Mouse (Mus musculus) liver, postnatal 0 days (tissue): ENCODE measurements at regions not wholly inside any gene's neighbourhood (a gene's known extent, or its start where the extent isn't known, plus 50 kb on each side); places are given as distances from the start of the nearest gene placed in this dataset.

ENCODE experiments used
- ATAC-seq: fragments of 200-750 bp; cut with Nextera tagmentation; 2 replicates; pipeline ENCODE4 v1.8.0; 2017; ENCODE audit warnings: mild to moderate bottlenecking, moderate library complexity
- DNase-seq: peaks from one replicate; pipeline ENCODE4 v3.0.0-alpha.2; 2016
- H3K27ac ChIP-seq: fragments of 300-500 bp; sonication (generic); 2 replicates; pipeline ENCODE4 v1.5.1; 2014; ENCODE audit warnings: antibody characterized with exemption, moderate library complexity, mild to moderate bottlenecking, low read depth
- H3K27me3 ChIP-seq: fragments of 300-500 bp; sonication (generic); 2 replicates; pipeline ENCODE4 v1.6.1; 2014; ENCODE audit warnings: low read length, control low read depth, mixed read lengths; ENCODE audit not compliant: insufficient read depth
- H3K36me3 ChIP-seq: fragments of 300-500 bp; sonication (generic); replicated peaks from 2 replicates; pipeline ENCODE4 v1.6.1; 2014; ENCODE audit warnings: mild to moderate bottlenecking, control low read depth, low read length, moderate library complexity, mixed read lengths; ENCODE audit not compliant: insufficient read depth
- H3K4me1 ChIP-seq: fragments of 300-500 bp; sonication (generic); 2 replicates; pipeline ENCODE4 v1.6.1; 2014; ENCODE audit warnings: antibody characterized with exemption, mild to moderate bottlenecking, control low read depth; ENCODE audit not compliant: insufficient read depth
- H3K4me2 ChIP-seq: fragments of 300-500 bp; sonication (generic); 2 replicates; pipeline ENCODE4 v1.6.1; 2014; ENCODE audit warnings: low read depth, mild to moderate bottlenecking, low read length, moderate library complexity, mixed read lengths
- H3K4me3 ChIP-seq: fragments of 300-500 bp; sonication (generic); 2 replicates; pipeline ENCODE4 v1.5.1; 2014; ENCODE audit warnings: low read depth, low read length
- H3K9ac ChIP-seq: fragments of 300-500 bp; sonication (generic); replicated peaks from 2 replicates; pipeline ENCODE4 v1.6.1; 2014; ENCODE audit warnings: mild to moderate bottlenecking, moderate library complexity
- H3K9me3 ChIP-seq: fragments of 300-500 bp; sonication (generic); 2 replicates; pipeline ENCODE4 v1.6.1; 2016; ENCODE audit warnings: mild to moderate bottlenecking, control low read depth, low read length, mixed read lengths
- CTCF ChIP-seq: sonication (generic); IDR thresholded peaks from 2 replicates; pipeline ENCODE4 v1.5.1; 2016; ENCODE audit warnings: antibody characterized with exemption, low read depth
- EP300 ChIP-seq: IDR thresholded peaks from 2 replicates; pipeline ENCODE4 v1.6.1; 2016; ENCODE audit warnings: antibody characterized with exemption, low read depth, mild to moderate bottlenecking
- WGBS: fragments of 180-500 bp; shearing (Covaris S2); extraction: QIAGEN DNeasy Blood & Tissue Kit; methylation state at CpG from one replicate; pipeline ENCODE4 v1.1.7; 2014; ENCODE audit not compliant: insufficient replicate concordance; 5-methylcytosine and 5-hydroxymethylcytosine counted together

DNA sequence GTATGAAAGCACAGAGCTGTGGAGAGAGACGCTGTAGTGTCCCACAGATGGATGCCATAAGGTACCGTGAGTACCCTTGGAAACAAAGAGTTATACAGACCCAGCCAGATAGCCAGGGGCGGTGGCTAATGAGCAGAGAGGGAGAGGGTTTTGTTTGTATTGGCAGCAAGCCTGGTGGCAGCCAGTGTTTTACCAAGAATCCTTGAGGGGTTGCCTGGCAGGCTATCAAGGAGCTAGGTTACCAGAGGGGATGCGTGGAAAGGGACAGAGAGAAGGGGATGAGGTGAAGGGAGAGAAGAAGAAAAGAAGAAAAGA is 262.7 kb downstream of the Matn1 start:
- 76% methylated on average over 4 of the region's 4 CpGs for WGBS
- no peak overlapping the region for H3K27ac ChIP-seq
- no peaks in the 10 kb centered on the region for H3K27me3 ChIP-seq
- DNase-seq (no peak), ATAC-seq (no peak)
- peaks cover 3% of the 10 kb centered on the region; the same call in 1 of the 2 replicates for H3K9me3 ChIP-seq
- no peak overlapping the region for H3K4me2 ChIP-seq
- no peak overlapping the region for H3K4me3 ChIP-seq
- TF ChIP-seq CTCF: no peak
- TF ChIP-seq EP300: no peak
- H3K9ac ChIP-seq: no peak overlapping the region
- H3K36me3 ChIP-seq: no peaks in the 10 kb centered on the region
- no peaks in the 10 kb centered on the region for H3K4me1 ChIP-seq

DNA sequence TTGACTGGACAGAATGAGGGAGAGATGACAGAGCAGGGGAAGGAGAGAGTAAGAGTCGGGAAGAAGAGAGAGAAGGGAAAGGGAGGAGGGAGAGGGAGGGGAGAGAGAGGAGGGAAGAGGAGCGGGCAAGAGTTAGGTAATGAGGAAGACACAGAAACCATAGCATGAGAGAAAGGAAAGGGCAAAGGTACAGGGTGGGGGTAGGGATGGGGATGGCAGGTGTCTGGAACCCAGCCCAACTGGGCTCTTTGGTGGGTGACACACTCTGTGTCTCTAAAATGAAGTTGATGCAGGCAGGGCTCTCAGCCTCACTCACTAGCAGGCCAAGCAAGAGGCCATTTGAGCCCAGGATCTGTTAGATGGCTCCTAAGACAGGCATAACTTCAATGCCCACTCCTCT is 263.1 kb downstream of the Matn1 start:
- H3K27me3 ChIP-seq: no peaks in the 10 kb centered on the region
- ATAC-seq (no peak), DNase-seq (no peak)
- H3K9ac ChIP-seq: no peak overlapping the region
- TF ChIP-seq EP300 (no peak), CTCF (no peak)
- no peak overlapping the region for H3K4me3 ChIP-seq
- no peaks in the 10 kb centered on the region for H3K36me3 ChIP-seq
- no peak overlapping the region for H3K4me2 ChIP-seq
- H3K27ac ChIP-seq: no peak overlapping the region
- no peaks in the 10 kb centered on the region for H3K4me1 ChIP-seq
- peaks cover 3% of the 10 kb centered on the region; the same call in 1 of the 2 replicates for H3K9me3 ChIP-seq
- WGBS: 71% methylated on average over 2 of the region's 2 CpGs

DNA sequence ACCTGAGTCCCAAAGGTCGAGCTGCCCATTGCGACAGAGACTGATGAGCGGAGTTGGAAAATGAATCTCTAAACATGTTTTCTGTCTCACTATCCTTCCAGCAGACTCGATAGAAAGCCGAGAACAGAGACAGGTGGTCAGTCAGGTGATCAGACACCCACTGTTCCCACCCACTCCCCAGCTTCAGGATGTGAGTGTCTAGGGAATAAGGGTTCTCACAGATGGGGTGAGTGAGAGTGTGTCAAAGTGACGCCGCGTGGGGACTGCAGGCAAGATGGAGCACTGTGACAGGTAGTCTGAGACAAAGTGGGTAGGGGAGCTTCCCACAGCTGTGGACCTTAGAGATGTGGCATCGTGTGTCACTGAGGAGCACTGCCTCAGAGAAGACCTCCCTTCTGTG is 264.0 kb downstream of the Matn1 start:
- Histone ChIP-seq H3K36me3 (no peaks in the 10 kb centered on the region), H3K27ac (no peak overlapping the region), H3K4me3 (no peak overlapping the region), H3K9ac (no peak overlapping the region), H3K4me2 (no peak overlapping the region), H3K27me3 (no peaks in the 10 kb centered on the region), H3K4me1 (no peaks in the 10 kb centered on the region), H3K9me3 (peaks cover 3% of the 10 kb centered on the region; the same call in 1 of the 2 replicates)
- TF ChIP-seq EP300 (no peak), CTCF (no peak)
- 71% methylated on average over 9 of the region's 9 CpGs for WGBS
- ATAC-seq (no peak), DNase-seq (no peak)

DNA sequence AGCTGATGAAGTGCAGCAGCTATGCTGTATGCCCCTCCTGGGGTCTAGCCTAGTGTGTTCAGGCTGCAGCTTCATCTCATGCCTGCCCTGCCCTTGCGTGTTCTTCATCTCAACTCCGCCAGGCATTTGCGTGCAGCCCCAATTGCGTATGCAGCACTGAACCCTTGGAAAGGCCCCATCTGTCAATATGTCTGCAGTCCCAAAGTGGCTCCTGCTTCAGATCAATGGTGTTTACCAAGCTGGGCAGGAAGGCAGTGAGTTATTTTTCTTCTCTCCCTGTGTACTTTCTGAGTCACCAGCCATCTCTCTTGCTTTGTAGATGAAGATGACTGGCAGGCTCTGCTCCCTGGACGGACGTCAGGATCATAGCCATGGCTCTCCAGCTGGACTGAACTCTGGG is 264.5 kb downstream of the Matn1 start:
- Histone ChIP-seq H3K9me3 (peaks cover 3% of the 10 kb centered on the region; the same call in 1 of the 2 replicates), H3K9ac (no peak overlapping the region), H3K4me3 (no peak overlapping the region), H3K27me3 (no peaks in the 10 kb centered on the region), H3K4me1 (no peaks in the 10 kb centered on the region), H3K27ac (no peak overlapping the region), H3K36me3 (no peaks in the 10 kb centered on the region), H3K4me2 (no peak overlapping the region)
- TF ChIP-seq EP300 (no peak), CTCF (no peak)
- 70% methylated on average over 6 of the region's 6 CpGs for WGBS
- DNase-seq (no peak), ATAC-seq (no peak)

DNA sequence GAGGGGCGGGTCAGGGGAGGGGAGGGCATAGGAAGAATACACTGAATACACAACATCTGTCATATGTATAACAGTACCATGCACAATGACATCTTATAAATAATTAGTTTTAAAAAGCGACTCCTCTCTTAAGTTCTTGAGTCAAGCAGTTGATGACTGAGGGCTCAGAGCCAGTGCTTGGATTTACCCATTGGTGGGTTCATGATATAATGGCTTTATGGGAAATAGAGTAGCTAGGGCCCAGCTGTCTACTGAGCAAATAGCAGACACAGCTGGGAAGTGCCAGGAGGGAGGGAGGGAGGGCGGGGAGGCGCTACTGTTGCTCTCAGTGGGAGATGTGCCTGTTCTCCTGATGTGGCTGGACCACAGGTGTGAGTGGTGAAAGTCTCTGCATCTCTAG is 268.5 kb downstream of the Matn1 start:
- Histone ChIP-seq H3K9me3 (peaks cover 3% of the 10 kb centered on the region; the same call in 1 of the 2 replicates), H3K4me1 (no peaks in the 10 kb centered on the region), H3K4me3 (no peak overlapping the region), H3K36me3 (no peaks in the 10 kb centered on the region), H3K27ac (no peak overlapping the region), H3K27me3 (no peaks in the 10 kb centered on the region), H3K9ac (no peak overlapping the region), H3K4me2 (no peak overlapping the region)
- TF ChIP-seq EP300 (no peak), CTCF (no peak)
- DNase-seq (no peak), ATAC-seq (no peak)
- 57% methylated on average over 4 of the region's 4 CpGs for WGBS

DNA sequence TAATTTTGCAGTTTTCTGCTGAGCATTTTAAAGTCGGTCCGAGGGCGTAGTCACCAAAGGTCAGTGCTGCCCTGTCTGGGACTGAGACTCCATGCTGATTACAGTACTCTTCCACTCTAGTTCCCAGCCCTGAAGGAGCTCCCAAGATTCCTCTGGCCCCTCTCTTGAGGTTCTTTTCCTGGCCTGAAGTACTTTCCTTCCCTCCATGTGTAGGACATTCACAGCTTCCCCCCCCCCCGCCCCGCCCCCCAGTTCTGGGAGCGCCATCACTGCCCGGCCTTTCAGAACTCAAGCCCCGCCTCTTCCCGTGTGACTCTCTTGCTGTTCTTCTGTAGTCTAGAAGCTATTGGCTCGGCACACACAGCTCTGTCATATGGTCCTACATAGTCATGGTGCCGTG is 271.5 kb downstream of the Matn1 start:
- no peak for DNase-seq

DNA sequence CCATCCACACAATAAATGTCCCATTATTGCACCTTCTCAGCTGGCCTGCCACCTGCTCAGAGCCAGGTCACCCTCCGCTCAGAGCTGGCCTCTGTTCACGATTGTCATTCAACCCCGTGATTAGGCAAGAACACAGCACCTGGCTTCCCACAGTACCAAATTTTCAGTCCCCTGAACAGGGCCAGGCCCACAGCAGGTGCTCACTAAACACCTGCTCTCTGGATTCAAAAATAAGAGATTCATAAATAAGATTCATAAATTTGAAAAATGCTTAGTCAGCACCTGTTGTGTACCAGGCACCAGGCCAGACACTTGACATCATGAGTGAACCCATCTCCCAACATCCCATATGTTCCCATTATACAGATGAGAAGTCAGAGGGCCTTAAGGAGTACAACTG is 272.2 kb downstream of the Matn1 start:
- DNase-seq (no peak), ATAC-seq (no peak)
- TF ChIP-seq CTCF: no peak
- no peak for TF ChIP-seq EP300
- Histone ChIP-seq H3K4me1 (no peaks in the 10 kb centered on the region), H3K36me3 (no peaks in the 10 kb centered on the region), H3K9ac (no peak overlapping the region), H3K9me3 (no peaks in the 10 kb centered on the region), H3K4me3 (no peak overlapping the region), H3K4me2 (no peak overlapping the region), H3K27me3 (no peaks in the 10 kb centered on the region), H3K27ac (no peak overlapping the region)
- WGBS: 86% methylated on average over 3 of the region's 3 CpGs

More for the DNA sequence above, 271.5 kb downstream of the Matn1 start:
- no peaks in the 10 kb centered on the region for H3K36me3 ChIP-seq
- H3K27ac ChIP-seq: no peak overlapping the region
- no peak overlapping the region for H3K4me2 ChIP-seq
- peaks cover 3% of the 10 kb centered on the region; the same call in 1 of the 2 replicates for H3K9me3 ChIP-seq
- no peak overlapping the region for H3K9ac ChIP-seq
- TF ChIP-seq EP300: no peak
- TF ChIP-seq CTCF: no peak
- no peaks in the 10 kb centered on the region for H3K27me3 ChIP-seq
- no peaks in the 10 kb centered on the region for H3K4me1 ChIP-seq
- ATAC-seq: no peak
- 81% methylated on average over 11 of the region's 11 CpGs for WGBS
- H3K4me3 ChIP-seq: no peak overlapping the region
